Mouse (Mus musculus) urinary bladder, postnatal 0 days (tissue): ENCODE results near the gene Gm6217. TPM values are rescaled to one million over a fixed set of nuclear protein-coding genes. Genes with fewer than 3 reads are reported as not detected.

Experiments
- polyA plus RNA-seq: library from polyadenylated mRNA; unstranded; fragments of >200 nt; fragmentation: Nextera tagmentation; extraction: Ambion mirVana; gene quantifications from 2 replicates; pipeline ENCODE4 v1.2.1, GENCODE M21; 2015

Gm6217 gene
- not detected in 2 replicates for polyA plus RNA-seq

GRCm38 (mm10) chr1:82931326-82931725 lies at the start of gene Gm6217:
Gm6217 (minus strand) TSS chr1:82931399.

GRCm38 (mm10) chr1:82959870-82960385 lies 28.7 kb upstream of the Gm6217 start, which contains the start of gene Gm47955:
Gm47955 (plus strand) TSS chr1:82960286.

GRCm38 (mm10) chr1:82955913-82956312 lies 24.7 kb upstream of the Gm6217 start, which contains the start of gene Gm7544:
Gm7544 (minus strand) TSS chr1:82956013.

GRCm38 (mm10) chr1:82943295-82943694 lies 12.1 kb upstream of the Gm6217 start, which contains the start of gene A030003K21Rik:
A030003K21Rik (minus strand) TSS chr1:82943388.

GRCm38 (mm10) chr1:82924650-82925049 lies 6.5 kb downstream of the Gm6217 start, which contains the start of gene A030014E15Rik:
A030014E15Rik (plus strand) TSS chr1:82924917.

GRCm38 (mm10) chr1:82913025-82913424 lies 18.2 kb downstream of the Gm6217 start, which contains the start of gene A030005L19Rik:
A030005L19Rik (plus strand) TSS chr1:82913325.

Other genes with a start within 250 kb of the Gm6217 start
- 182 and 194 TPM in 2 replicates for gene Mff, start 206.5 kb downstream of the Gm6217 start, polyA plus RNA-seq
- 0.22 TPM in 1 of 2 replicates, not detected in the other for gene Tm4sf20, start 162.9 kb downstream of the Gm6217 start, polyA plus RNA-seq
- gene Gm47791, start 160.2 kb downstream of the Gm6217 start, polyA plus RNA-seq: not detected in 2 replicates
- gene Agfg1, start 91.9 kb downstream of the Gm6217 start, polyA plus RNA-seq: 22.7 and 31.2 TPM in 2 replicates
- gene A030005L19Rik, start 18.1 kb downstream of the Gm6217 start, polyA plus RNA-seq: not detected in 2 replicates
- not detected in 2 replicates for gene A030014E15Rik, start 6.5 kb downstream of the Gm6217 start, polyA plus RNA-seq
- not detected in 2 replicates for gene A030003K21Rik, start 12.0 kb upstream of the Gm6217 start, polyA plus RNA-seq
- gene Gm7544, start 24.6 kb upstream of the Gm6217 start, polyA plus RNA-seq: not detected in 2 replicates
- not detected in 2 replicates for gene Gm47955, start 28.9 kb upstream of the Gm6217 start, polyA plus RNA-seq
- not detected in 2 replicates for gene Gm47959, start 69.1 kb upstream of the Gm6217 start, polyA plus RNA-seq
- gene Slc19a3, start 107.0 kb upstream of the Gm6217 start, polyA plus RNA-seq: 0.61 and 0.86 TPM in 2 replicates
- gene Krtap28-10, start 111.1 kb upstream of the Gm6217 start, polyA plus RNA-seq: not detected in 2 replicates
- not detected in 2 replicates for gene Gm47969, start 113.5 kb upstream of the Gm6217 start, polyA plus RNA-seq
- gene A030005K14Rik, start 128.0 kb upstream of the Gm6217 start, polyA plus RNA-seq: not detected in 2 replicates
- gene Krtap28-13, start 129.5 kb upstream of the Gm6217 start, polyA plus RNA-seq: not detected in 2 replicates
- gene Ccl20, start 185.4 kb upstream of the Gm6217 start, polyA plus RNA-seq: not detected in 2 replicates
- 0.17 TPM in 1 of 2 replicates, not detected in the other for gene Daw1, start 228.4 kb upstream of the Gm6217 start, polyA plus RNA-seq